Mouse (Mus musculus) gonadal fat pad, adult 2 months (tissue): ENCODE data around the gene Pear1. TPM values are rescaled to one million over a fixed set of nuclear protein-coding genes. Genes with fewer than 3 reads are reported as not detected.
"Not testable (repeated sequence)": the region's sequence is repeated elsewhere in the genome, so short reads cannot be mapped to it uniquely, and the experiment has no call there.

Experiments
- DNase-seq: peaks from one replicate; pipeline ENCODE4 v3.0.0-alpha.2; 2012; ENCODE audit warnings: low read depth
- polyA plus RNA-seq: library from polyadenylated mRNA; depleted of rRNA; stranded (reverse); fragments of >200 nt; gene quantifications from 2 replicates; pipeline ENCODE4 v1.2.3, GENCODE M21; 2012; rRNA removed

Gene Pear1
- 76.8 and 81.8 TPM in 2 replicates for polyA plus RNA-seq

GRCm38 (mm10) chr3:87824206-87824605 is at the start of gene Pear1:
TSS of gene Pear1 (minus strand) at chr3:87824306.
- not testable (repeated sequence) for DNase-seq

- not testable (repeated sequence) for DNase-seq
Measured at GRCm38 (mm10) chr3:87864111-87864510, 40.0 kb upstream of the Pear1 start.

GRCm38 (mm10) chr3:87859813-87860212 is 35.7 kb upstream of the Pear1 start:
- no peak for DNase-seq

GRCm38 (mm10) chr3:87857666-87858065 is 33.6 kb upstream of the Pear1 start:
- DNase-seq = no peak

GRCm38 (mm10) chr3:87855936-87856335 is 31.8 kb upstream of the Pear1 start:
- DNase-seq = no peak

- no peak for DNase-seq
Measured at GRCm38 (mm10) chr3:87854795-87855568, 30.9 kb upstream of the Pear1 start.

GRCm38 (mm10) chr3:87849117-87849516 is 25.0 kb upstream of the Pear1 start:
- DNase-seq = no peak

- no peak for DNase-seq
Measured at GRCm38 (mm10) chr3:87847680-87848079, 23.6 kb upstream of the Pear1 start.

- DNase-seq = no peak
Measured at GRCm38 (mm10) chr3:87846650-87847110, 22.6 kb upstream of the Pear1 start, which contains the start of gene Sh2d2a. TSS of gene Sh2d2a (plus strand) at chr3:87846755.

- no peak for DNase-seq
Measured at GRCm38 (mm10) chr3:87846186-87846585, 22.1 kb upstream of the Pear1 start.

- no peak for DNase-seq
Measured at GRCm38 (mm10) chr3:87844981-87845380, 20.9 kb upstream of the Pear1 start.

- no peak for DNase-seq
Measured at GRCm38 (mm10) chr3:87840858-87841257, 16.8 kb upstream of the Pear1 start.

GRCm38 (mm10) chr3:87838622-87839021 is 14.5 kb upstream of the Pear1 start:
- DNase-seq = no peak

- no peak for DNase-seq
Measured at GRCm38 (mm10) chr3:87833482-87833881, 9.4 kb upstream of the Pear1 start.

GRCm38 (mm10) chr3:87832109-87832859 is 8.2 kb upstream of the Pear1 start:
- DNase-seq = no peak

- no peak for DNase-seq
Measured at GRCm38 (mm10) chr3:87829025-87829424, 4.9 kb upstream of the Pear1 start.

GRCm38 (mm10) chr3:87828435-87828834 is 4.3 kb upstream of the Pear1 start:
- DNase-seq = no peak

- no peak for DNase-seq
Measured at GRCm38 (mm10) chr3:87818226-87818625, 5.9 kb downstream of the Pear1 start.

GRCm38 (mm10) chr3:87816646-87817093 is 7.4 kb downstream of the Pear1 start:
- DNase-seq = no peak

GRCm38 (mm10) chr3:87816166-87816565 is 7.9 kb downstream of the Pear1 start:
- no peak for DNase-seq

GRCm38 (mm10) chr3:87812873-87813272 is 11.2 kb downstream of the Pear1 start:
- no peak for DNase-seq

GRCm38 (mm10) chr3:87812413-87812812 is 11.7 kb downstream of the Pear1 start:
- no peak for DNase-seq

GRCm38 (mm10) chr3:87811297-87811696 is 12.8 kb downstream of the Pear1 start:
- DNase-seq = no peak
